Mouse (Mus musculus) urinary bladder, adult 18-20 months (tissue): Measurements from ENCODE around the gene Psap.
"Not testable (repeated sequence)": the region's sequence is repeated elsewhere in the genome, so short reads cannot be mapped to it uniquely, and the experiment has no call there.

ENCODE experiments used
- DNase-seq, 2 experiments: peaks; one replicate each; pipeline ENCODE4 v3.0.0; 2022; ENCODE audit warnings: low spot score in 2 of 2, mixed read lengths in 2 of 2

The Psap gene

GRCm38 (mm10) chr10:60277207-60278005 lies at the start of gene Psap:
TSS of gene Psap (plus strand) at chr10:60277627.
- peak; percentile 91 to 96 for DNase-seq

- DNase-seq, result no peak
Observed at GRCm38 (mm10) chr10:60227666-60228065, 49.8 kb upstream of the Psap start.

GRCm38 (mm10) chr10:60229113-60229512 lies 48.3 kb upstream of the Psap start:
- no peak for DNase-seq

DNA sequence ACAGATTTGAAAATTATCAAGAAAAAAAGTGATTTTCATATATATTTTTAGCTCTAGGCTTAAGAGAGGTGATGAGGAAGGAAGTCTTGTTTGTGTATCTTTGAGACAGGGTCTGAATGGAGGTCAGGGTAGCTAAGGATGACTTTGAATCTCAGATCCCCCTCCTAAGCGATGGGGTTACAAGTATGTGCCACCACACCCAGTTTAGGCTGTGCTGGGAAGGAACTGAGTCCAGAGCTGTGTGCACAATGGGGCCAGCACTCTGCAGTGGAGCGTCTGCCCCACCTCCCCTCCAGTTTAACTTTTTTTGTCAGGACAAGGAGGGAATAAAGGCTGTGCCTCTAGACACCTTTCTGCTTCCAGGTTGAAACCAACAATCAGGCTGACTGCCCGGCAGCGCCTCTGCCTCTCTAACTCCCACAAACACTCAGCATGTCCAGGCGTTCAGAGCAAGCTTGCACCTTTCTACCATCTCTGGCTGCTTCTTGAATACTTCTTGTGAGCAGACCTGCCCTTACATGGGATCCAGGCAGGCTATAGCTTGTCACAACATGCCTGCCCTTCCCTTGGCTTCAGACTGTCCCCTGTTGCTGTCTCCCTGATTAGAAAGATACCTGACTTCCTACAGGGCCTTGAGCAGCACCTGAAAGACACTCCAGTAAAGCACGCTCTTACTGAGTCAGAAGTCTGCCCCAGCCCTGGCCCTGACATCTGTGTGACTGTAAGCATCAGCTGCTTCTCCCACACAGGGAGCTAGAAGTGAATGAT lies 46.9 kb upstream of the Psap start:
- peak; percentile 45 to 55 for DNase-seq

- no peak for DNase-seq
Observed at GRCm38 (mm10) chr10:60234006-60234405, 43.4 kb upstream of the Psap start.

GRCm38 (mm10) chr10:60235876-60236275 lies 41.6 kb upstream of the Psap start:
- not testable (repeated sequence) for DNase-seq

GRCm38 (mm10) chr10:60237475-60238154 lies 39.8 kb upstream of the Psap start:
- DNase-seq, result peak in 1 of 2 experiments; percentile 30

- no peak for DNase-seq
Observed at GRCm38 (mm10) chr10:60240416-60240815, 37.0 kb upstream of the Psap start.

DNA sequence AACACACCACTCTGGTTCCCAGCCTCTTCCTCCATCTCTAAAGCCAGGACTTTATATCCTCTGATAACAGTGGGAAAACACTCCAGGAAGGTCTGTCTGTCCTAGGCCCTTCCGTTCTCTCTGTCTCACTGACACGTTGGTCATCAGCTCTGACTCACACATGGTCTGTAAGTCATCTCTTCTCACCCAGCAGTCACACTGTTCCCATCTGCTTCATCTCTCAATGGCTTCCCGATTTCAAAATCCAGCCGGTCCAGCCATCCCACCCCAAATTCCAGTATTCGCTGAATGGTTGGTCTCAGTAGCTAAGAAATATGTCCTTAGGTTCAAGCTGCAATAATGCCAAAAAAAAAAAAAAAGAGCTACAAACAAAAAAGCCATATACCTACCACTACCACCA lies 33.5 kb upstream of the Psap start:
- DNase-seq, result no peak

DNA sequence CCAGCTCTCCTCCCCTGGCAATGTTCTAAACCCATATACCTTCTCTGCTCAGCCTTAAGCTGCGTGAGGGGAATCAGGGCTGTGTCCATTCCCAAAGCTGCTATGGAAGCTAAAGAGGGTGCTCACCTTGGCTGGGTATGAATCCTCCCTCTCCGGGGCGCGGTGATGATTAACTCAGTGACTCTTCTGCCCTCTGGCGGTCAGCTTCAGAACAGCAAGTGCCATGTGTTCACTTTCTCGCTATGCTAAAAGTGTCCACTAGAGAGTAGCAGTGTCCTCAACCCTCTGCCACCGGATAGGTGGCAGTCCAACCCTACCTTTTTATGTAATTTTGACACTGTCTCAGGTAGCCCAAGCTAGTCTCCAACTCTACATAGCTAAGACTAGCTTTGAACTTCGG lies 32.4 kb upstream of the Psap start:
- DNase-seq, result peak; percentile 79 to 87

DNA sequence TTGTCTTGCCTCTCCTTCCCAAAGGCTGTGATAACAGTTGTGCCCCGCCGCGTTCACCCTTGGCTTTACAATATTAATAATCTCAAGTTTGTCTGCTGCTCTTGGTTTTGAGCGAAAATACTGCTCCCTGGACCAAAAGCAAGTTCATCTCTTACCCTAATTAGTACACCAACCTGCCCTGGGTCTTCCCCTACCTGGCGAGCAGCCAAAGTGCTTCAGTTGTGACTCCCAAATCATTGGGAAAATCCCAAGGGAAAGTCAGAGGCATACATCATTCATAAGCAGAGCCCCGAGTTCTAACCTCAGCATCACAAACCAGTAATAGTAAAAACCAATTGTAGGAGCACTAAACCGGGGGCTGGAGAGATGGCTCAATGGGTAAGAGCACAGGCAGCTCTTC lies 31.8 kb upstream of the Psap start:
- DNase-seq, result no peak

DNA sequence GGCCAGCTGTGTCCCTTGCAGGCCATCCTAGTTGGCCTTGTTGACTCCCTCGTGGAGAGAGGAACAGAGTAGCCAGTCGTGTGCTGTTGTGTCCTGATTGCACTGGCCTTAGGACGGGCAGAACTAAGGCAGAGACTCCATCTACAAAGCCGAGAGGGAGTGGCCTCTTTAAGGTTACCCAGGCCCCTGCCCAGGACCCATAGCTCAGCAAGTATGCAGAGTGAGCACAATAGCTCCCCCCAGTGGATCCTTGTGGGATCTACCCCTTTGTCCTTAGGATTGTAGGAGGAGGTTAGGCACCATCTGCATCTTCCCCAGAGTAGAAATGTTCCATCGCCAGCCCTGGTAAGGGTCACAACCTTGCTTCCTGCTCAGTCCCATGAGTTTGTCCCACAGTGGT lies 30.9 kb upstream of the Psap start:
- no peak for DNase-seq

DNA sequence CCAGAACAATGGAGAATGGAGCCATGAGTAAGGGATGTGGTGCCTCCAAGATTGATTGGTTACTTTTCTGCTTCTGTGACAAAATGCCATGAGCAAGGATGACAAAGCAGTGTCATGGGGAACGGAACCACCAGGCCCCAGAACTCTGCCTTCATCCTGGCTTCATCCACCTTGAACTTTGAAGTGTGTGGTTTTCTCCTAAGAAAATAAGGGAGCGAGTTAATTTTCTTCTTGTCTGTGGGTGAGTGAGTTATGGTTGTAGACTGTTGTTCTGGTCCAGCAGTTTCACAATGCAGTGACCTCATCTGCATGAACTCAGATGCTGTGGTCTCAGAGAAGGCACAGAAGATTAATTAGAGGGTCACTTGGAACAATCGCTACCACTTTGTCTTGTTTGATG lies 29.1 kb upstream of the Psap start:
- not testable (repeated sequence) for DNase-seq

- no peak for DNase-seq
Observed at GRCm38 (mm10) chr10:60250426-60250965, 26.9 kb upstream of the Psap start.

- DNase-seq, result no peak
Observed at GRCm38 (mm10) chr10:60252187-60252586, 25.2 kb upstream of the Psap start.

DNA sequence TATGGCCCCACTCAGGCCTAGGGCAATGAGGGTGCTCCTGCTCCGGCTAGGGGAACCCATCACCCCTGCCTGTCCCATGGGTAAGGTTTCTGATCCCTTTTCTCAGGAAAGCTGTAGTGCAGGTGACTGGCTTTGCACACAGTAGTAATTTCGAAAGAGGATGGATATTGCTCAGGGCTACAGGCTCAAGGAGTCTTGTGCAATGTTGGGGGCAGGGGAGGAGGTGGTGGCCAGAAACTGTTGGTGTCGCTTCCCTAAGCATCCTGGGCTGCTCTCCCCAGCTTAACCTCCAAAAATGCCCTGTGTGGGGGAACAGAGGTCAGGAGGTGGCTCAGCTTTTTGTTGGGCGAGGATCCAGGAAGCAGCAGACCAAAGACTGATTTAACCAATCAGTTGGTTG lies 24.8 kb upstream of the Psap start:
- DNase-seq, result no peak

- no peak for DNase-seq
Observed at GRCm38 (mm10) chr10:60256088-60256487, 21.3 kb upstream of the Psap start.

GRCm38 (mm10) chr10:60257261-60257825 lies 20.1 kb upstream of the Psap start:
- no peak for DNase-seq

GRCm38 (mm10) chr10:60260557-60261294 lies 16.7 kb upstream of the Psap start:
- DNase-seq, result no peak

DNA sequence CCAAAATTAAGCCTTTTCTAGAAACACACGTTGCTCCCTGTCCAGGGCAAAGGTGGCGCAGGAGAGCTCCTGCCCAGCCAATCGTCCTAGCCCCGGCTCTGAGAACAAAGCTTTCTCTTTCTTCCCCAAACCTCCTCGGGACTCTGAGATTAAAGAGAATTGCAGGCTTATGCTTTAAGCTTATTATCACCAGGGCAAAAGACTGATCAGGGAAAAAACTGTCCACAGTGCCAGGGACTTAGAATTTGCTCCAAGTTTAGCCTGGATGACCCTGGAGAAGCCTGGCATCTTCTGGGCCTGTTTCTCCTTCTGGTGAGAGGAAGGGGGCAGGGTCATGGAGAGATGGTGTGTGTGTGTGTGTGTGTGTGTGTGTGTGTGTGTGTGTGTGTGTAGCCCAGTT lies 15.9 kb upstream of the Psap start:
- DNase-seq, result no peak

DNA sequence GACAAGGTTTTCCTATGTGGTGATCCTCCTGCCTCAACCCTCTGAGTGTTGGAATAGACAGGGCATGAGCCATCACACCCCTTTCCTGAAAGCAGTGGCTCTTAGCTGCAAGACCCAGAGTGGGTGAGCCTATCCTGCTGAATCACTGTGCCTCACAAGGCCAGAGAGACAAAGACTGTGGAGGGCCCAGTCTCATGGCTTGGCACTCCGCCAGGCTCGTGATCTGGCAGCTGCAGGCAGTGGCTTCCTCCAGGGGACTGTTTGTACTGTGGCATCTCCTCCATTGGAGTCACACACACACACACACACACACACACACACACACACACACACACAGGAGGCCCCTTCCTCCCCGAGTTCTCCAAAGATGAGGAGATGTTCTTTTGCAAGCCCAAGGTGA lies 15.0 kb upstream of the Psap start:
- DNase-seq, result peak; percentile 39 to 72
